Mouse (Mus musculus) T-helper 17 cell (primary cell): ENCODE measurements around the gene Ttbk2.

Source experiments
- in situ Hi-C, 2 experiments: fragments of 300-600 bp; cut with MboI, MseI; formaldehyde crosslinking; loops; 1 replicate in 1 of 2; 2 replicates in 1 of 2; pipeline ENCODE4 v1.15.1; 2025; ENCODE audit warnings: high pct_unique_total_duplicates in 2 of 2

The Ttbk2 gene

DNA sequence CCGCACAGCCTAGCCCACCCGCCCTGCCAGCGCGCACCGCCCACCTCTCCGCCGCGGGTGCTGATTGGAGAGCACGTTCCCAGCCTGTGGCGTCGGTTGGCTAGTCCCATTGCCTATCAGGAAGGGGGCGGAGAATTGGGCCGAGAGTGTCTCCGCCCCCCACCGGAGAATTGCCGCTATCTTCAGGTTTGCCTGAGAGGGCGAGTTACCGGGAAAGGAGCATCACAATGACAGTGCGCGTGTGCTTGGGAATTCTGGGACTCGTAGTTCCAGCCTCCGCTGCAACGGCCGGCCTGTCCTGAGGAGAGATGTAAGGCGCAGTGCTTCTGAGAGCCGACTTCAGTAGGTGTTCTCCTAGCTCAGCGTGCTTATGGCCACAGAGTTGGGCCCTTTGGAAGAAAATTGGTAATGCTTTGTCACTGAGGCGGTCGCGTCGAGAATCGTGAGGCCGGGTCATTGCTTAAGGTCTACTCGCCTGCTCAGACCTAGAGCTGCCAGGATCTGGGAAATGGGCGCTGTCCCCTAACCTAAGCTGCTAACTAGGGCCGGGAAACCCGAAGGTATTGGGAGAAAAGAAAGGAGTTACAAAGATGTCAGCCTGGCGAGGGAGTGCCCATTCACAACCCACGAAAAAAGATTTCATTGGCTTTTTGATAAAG lies at the start of gene Ttbk2:
Ttbk2 (minus strand) TSS at position 181 of the 659 bp plus-strand sequence.
- in situ Hi-C loops, result no loop called here

DNA sequence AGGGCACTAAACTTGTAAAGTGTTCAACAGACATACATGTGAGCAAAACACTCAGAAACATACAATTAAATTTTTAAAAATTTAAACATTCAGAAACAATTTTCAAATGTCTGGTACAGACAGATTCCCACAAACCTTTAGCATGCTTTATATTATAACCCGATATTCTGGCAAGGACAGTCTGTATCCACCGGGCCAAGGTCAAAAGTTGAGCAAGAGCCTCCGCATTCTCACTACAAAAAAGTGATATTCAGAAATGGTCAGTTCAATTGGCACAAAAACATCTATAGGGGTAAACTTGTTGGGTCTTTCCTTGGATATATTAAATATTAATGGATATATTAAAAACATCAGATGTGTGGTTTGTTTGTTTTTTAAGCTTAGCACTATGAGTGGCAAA lies 46.0 kb upstream of the Ttbk2 start:
- in situ Hi-C loops, result no loop called here

DNA sequence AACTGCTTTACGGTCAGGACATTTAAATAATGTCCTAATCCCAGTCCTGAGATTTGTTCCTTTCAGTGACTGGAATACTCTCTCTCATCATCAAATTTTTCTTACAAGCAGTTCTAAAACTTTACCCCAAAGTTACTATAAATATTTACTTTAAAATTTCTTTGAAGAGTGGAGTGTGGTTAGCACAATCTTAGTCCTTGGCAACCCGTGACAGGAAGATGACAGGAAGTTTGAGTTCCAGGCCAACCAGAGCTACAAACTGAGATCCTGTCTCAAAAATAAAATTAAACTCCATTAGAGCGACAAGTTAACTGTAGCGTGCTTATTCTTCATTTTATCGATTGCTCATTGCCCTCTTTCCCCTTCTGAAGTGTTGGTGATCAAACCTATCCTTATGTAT lies 37.2 kb upstream of the Ttbk2 start:
- in situ Hi-C loops, result loop anchor here in 1 of 2 experiments (10.0 kb wide), 1 partner anchor 1323 kb away; no protein-coding TSS in a partner anchor

DNA sequence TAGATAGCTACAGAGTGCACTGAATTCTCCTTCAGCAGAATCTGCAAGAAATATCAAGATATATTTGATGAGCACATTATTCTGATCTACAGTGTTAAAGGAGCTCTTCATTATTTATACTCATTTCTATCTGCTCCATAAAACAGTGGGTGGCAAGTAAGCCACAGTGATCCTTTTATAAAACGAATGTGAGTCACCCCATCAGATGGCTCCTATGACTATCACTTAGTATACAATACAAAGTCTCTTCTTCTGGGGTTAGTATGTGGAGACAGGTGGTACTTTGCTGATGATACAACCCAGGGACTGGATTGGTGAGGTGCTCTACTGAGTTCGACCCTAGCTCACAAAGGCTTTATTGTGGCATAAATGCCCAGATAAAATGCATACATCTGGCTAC lies 22.8 kb upstream of the Ttbk2 start:
- in situ Hi-C loops, result no loop called here

- in situ Hi-C loops, result no loop called here
Observed at GRCm38 (mm10) chr2:120871447-120872336, 21.3 kb upstream of the Ttbk2 start.

DNA sequence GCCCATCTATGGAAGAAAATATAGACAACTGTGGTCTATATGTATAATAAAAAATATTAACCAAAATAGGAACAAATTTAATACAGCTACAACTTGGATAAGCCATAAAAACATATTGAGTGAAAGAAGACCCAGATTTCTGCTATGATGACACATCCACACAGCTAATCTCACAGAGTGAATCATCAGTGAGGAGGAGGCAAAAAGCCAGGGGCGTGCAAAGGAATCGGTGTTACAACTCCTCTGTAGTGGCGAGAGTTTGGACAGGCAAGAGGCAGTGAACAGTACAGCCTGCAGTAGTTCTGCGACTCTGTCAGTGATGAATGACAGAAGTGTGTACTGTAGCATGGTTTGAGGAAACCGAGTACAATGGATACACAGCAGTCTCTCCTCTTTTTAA lies 16.9 kb upstream of the Ttbk2 start:
- in situ Hi-C loops, result loop anchor here in 1 of 2 experiments (10.0 kb wide), 1 partner anchor 243 kb away; the partner anchor contains the start of gene Stard9

- in situ Hi-C loops, result loop anchor here in 1 of 2 experiments (10.0 kb wide), 1 partner anchor 242 kb away; the partner anchor contains the start of gene Stard9
Observed at GRCm38 (mm10) chr2:120866561-120866960, 16.2 kb upstream of the Ttbk2 start.

DNA sequence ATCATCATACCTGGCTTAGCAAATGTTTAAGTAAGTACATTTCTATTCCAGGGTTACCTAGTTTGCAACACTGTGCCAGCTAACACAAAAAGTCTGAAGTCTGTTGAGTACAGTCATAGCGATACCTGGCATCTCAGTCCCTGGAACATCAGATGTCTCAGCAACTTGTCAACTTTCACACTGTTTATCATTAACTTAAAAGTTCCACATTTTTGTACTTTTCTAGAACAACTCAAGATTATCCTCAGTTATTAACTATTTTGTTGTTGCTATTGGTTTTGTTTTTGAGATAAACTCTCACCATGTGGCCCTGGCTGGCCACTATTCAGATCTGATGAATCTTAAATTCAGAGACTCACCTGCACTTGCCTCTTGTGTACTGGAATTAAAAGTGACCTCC lies 13.0 kb upstream of the Ttbk2 start:
- in situ Hi-C loops, result loop anchor here in 1 of 2 experiments (10.0 kb wide), 1 partner anchor 239 kb away; the partner anchor contains the start of gene Stard9

GRCm38 (mm10) chr2:120860699-120861098 lies 10.3 kb upstream of the Ttbk2 start:
- in situ Hi-C loops, result loop anchor here in 1 of 2 experiments (10.0 kb wide), 1 partner anchor 236 kb away; the partner anchor contains the start of gene Stard9

GRCm38 (mm10) chr2:120858131-120858530 lies 7.7 kb upstream of the Ttbk2 start:
- in situ Hi-C loops, result no loop called here

DNA sequence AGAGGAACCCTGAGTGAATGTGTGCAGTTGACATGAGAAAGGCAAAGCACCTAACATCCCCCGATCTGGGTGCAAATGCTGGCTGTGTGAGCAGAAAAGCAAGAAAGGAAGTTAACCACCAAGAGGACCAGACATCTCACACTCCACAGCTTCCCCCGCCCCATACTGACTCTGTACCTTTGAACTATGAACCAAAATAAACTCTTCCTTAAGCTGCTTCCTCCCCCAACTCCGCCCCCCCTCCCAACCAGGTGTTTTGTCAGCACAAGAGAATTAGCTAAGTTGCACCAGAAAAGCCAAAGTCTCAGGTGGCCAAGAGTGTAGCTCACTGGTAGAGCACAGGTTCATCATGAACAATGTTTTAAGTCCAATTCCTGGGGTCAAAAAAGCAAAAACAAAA lies 2.7 kb upstream of the Ttbk2 start:
- in situ Hi-C loops, result no loop called here

GRCm38 (mm10) chr2:120852626-120853025 lies 2.2 kb upstream of the Ttbk2 start:
- in situ Hi-C loops, result no loop called here

GRCm38 (mm10) chr2:120849449-120850423 lies 668 bp downstream of the Ttbk2 start, which contains the start of gene Cdan1:
Cdan1 (minus strand) TSS chr2:120850128.
- in situ Hi-C loops, result no loop called here

DNA sequence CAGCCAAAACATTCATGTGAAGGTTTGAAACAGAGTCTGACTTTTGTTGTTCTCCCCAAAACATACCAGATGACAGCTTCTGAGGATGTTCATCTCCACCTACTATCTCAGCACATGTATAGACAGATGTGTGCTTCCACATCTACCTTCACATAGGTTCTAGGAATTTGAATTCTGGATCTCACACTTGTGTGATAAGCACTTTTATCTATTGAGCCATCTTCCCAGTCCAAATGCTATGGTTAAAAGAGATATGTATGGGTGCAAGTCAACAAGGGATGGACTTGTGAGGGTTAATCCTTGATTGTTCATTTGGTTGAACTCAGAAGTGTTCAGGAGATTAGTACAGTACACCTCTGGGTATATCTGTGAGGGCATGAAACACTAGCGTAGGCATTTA lies 5.1 kb downstream of the Ttbk2 start:
- in situ Hi-C loops, result no loop called here

DNA sequence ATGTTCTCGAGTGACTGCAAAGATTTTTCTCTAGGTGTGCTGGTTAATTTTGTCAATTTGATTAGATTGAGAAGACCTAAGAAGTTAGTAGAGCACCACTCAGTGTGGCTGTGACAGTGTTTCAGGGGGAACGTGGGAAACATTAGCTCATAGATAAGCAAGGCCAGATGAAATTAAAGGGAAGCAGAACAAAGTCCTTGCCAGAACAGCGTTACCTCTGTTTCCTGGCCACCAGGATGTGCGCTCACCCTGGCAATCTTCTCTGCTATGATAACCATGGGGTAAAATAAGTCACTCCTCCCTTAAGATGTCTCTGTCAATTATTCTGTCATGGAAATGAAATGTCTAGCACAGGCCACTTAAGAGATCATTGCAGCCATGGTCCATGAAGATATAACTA lies 6.4 kb downstream of the Ttbk2 start:
- in situ Hi-C loops, result no loop called here

DNA sequence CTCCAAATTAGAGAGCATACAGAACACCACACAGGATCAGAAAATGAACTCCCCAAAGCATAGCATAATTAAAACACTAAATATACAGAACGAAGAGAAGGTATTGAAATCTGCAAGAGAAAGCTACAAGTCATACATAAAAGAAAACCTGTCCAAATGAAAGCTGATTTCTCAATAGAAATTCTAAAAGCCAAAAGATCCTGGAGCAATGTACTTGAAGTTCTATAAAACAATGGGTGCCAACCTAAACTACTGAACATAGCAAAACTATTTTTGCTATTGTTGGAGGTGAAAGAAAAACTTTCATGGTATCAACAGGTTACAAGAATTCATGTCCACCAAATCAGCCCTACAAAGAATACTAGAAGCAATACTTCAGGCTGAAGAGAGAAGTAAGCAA lies 9.2 kb downstream of the Ttbk2 start:
- in situ Hi-C loops, result no loop called here

- in situ Hi-C loops, result no loop called here
Observed at GRCm38 (mm10) chr2:120835167-120835566, 15.2 kb downstream of the Ttbk2 start.

DNA sequence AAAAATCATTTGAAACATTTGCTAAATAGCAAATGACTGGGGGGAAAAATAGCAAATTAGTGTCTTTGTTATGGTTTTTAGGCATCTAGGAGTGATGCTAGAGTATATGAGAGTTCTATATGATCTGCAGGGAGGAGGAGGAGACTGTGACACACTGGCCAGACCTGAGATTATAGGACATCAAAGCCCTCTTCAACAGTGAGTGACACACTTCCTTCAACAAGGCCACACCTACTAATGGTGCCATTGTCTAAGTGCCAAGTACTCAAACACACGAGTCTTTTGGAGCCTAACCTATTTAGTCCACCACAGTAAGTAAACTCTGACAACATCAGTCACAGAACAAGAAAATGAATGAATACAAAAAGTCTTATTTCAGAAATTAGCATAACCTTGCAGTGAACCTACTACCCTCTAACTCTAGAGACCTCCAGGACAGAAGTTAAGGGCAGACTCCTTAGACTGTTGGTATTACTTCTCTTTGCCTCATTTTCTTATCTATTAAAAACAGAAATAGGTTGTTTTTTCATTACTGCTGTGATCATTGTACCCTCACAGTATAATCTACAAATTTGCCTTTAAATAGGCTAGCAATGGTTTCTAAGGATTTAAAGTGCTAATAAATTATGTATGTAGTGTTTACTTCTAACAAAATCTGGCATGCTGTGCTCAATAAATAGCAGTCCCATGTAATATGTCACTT lies 23.3 kb downstream of the Ttbk2 start:
- in situ Hi-C loops, result no loop called here

GRCm38 (mm10) chr2:120770265-120770935 lies 80.0 kb downstream of the Ttbk2 start:
- in situ Hi-C loops, result no loop called here

GRCm38 (mm10) chr2:120761922-120762321 lies 88.5 kb downstream of the Ttbk2 start:
- in situ Hi-C loops, result no loop called here
